Mouse (Mus musculus): ENCODE results near the gene Adap1.

DNA sequence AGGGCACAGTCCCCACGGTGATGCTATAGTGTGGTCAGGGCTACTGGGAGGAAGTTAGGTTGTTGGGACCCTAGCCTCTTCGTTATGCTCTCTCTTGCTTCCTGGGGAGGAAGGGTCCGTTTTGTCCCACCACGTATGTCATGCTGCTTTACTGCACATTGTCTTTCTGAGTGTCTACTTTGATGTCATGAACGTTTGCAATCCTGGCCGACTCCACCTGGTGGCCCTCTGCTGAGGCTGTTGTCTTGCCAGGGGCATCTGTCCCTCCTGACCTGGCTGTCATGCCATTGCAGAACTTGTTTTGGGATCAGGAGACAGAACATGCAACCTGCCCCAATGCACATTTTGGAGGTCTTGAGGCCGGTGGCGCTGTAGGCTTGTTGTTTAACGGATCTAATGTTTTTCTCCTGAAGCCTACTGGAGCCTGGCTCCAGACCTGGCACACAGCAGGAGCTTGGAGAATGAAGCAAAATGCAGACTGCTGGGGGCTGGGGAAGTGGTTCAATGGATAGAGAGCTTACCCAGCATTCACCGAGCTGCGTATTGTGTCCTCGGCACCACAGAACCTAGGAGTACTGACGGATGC is 782 bp upstream of the Adap1 start:
- no peak; the same call in 1 of the 2 replicates for TF ChIP-seq CTCF (IDR thresholded peaks at IDR 0.05; ENCODE audit: low read depth)
- TF ChIP-seq EP300 (IDR thresholded peaks at IDR 0.05; ENCODE audit: low read depth) = no peak
